Mouse (Mus musculus) mouse trophoblast stem cell (cell line): ENCODE results near the gene Rogdi.

Source experiments
- in situ Hi-C, 2 experiments: fragments of 300-500 bp; cut with MseI, MboI; formaldehyde crosslinking; loops; 2 replicates in 1 of 2; 3 replicates in 1 of 2; pipeline ENCODE4 v1.15.1; 2025

Rogdi gene

GRCm38 (mm10) chr16:4993276-4993675, 20.1 kb downstream of the Rogdi start:
- in situ Hi-C loops, result no loop called here

- in situ Hi-C loops, result no loop called here
Observed at GRCm38 (mm10) chr16:4984717-4985116, 28.6 kb downstream of the Rogdi start.

- in situ Hi-C loops, result no loop called here
Observed at GRCm38 (mm10) chr16:4979755-4980380, 33.5 kb downstream of the Rogdi start.

GRCm38 (mm10) chr16:4978275-4979051, 34.9 kb downstream of the Rogdi start:
- in situ Hi-C loops, result no loop called here

GRCm38 (mm10) chr16:4976180-4976579, 37.2 kb downstream of the Rogdi start:
- in situ Hi-C loops, result no loop called here

- in situ Hi-C loops, result no loop called here
Observed at GRCm38 (mm10) chr16:4974521-4974920, 38.8 kb downstream of the Rogdi start.

- in situ Hi-C loops, result no loop called here
Observed at GRCm38 (mm10) chr16:4971626-4972025, 41.7 kb downstream of the Rogdi start.

- in situ Hi-C loops, result no loop called here
Observed at GRCm38 (mm10) chr16:4969055-4969843, 44.1 kb downstream of the Rogdi start.

GRCm38 (mm10) chr16:4968426-4968825, 44.9 kb downstream of the Rogdi start:
- in situ Hi-C loops, result no loop called here

- in situ Hi-C loops, result no loop called here
Observed at GRCm38 (mm10) chr16:4965392-4966129, 47.8 kb downstream of the Rogdi start.

- in situ Hi-C loops, result no loop called here
Observed at GRCm38 (mm10) chr16:4964731-4965391, 48.5 kb downstream of the Rogdi start.

- in situ Hi-C loops, result no loop called here
Observed at GRCm38 (mm10) chr16:4963797-4964709, 49.3 kb downstream of the Rogdi start, which contains the start of gene Anks3. TSS of gene Anks3 (minus strand) at chr16:4964205.

GRCm38 (mm10) chr16:4963346-4963745, 50.0 kb downstream of the Rogdi start:
- in situ Hi-C loops, result no loop called here

- in situ Hi-C loops, result no loop called here
Observed at GRCm38 (mm10) chr16:4960260-4960659, 53.1 kb downstream of the Rogdi start.
